Mouse (Mus musculus) forelimb bud, embryonic 11.5 days (tissue): ENCODE measurements around the gene Nhlrc3.

Source experiments
- DNase-seq: peaks from one replicate; pipeline ENCODE4 v3.0.0-alpha.2; 2012; ENCODE audit warnings: low read depth, low spot score

Gene Nhlrc3

DNA sequence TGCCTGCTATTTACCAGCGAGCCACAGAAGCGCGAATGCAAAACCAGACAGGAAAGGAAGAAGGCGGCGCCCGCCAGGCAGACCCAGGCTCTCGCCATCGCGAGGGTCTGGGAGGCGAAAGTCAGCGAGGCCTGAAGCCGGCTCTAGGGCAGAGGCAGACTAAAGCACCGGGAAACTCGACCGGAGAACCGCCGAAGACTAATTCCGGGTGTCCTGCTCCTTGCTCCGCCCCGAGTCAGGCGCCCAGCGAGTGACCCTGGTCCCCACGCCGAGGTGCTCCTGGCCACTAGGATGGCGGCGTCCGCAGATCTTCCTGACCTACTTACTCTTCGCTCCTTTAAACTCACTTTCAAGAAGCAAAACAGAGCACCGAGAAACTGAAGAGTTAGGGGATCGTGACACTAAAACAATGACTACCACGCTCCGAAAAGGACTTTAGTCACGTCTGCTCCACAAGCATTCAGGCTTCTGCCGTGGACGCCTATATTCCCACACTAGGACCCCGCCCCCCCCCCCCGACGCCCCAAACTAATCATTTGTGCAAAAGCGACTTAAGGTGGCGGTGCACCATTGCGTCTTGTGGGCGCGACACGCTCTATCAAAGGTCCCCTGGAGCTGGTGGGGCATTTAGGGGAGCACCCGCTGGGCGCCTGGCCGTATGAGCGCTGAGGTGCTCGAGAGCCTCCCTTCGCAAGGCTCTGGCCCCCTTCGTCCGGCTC, at the start of gene Nhlrc3, which contains the start of gene Proser1:
Gene Nhlrc3, minus strand, starts transcription at position 287 of the 719 bp plus-strand sequence.
Gene Proser1, plus strand, starts transcription at position 621 of the 719 bp plus-strand sequence.
- peak; percentile 94 for DNase-seq

DNA sequence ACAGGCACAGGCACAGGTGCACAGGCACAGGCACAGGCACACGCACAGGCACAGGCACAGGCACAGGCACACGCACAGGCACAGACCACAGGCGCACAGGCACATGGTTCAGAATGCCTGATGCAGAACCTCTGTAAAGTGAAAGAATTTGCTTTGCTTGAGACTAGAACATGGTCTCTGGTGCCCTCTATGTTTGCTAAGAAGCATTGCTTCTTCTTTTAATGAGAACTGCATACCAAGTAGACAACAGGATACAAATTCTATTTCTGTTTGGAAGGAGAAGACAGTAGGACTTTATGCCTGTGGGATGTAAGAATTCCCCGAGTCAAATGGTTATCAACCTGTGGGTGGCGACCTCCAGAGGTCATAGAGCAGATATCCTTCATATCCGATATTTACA, 39.3 kb upstream of the Nhlrc3 start:
- no peak for DNase-seq

DNA sequence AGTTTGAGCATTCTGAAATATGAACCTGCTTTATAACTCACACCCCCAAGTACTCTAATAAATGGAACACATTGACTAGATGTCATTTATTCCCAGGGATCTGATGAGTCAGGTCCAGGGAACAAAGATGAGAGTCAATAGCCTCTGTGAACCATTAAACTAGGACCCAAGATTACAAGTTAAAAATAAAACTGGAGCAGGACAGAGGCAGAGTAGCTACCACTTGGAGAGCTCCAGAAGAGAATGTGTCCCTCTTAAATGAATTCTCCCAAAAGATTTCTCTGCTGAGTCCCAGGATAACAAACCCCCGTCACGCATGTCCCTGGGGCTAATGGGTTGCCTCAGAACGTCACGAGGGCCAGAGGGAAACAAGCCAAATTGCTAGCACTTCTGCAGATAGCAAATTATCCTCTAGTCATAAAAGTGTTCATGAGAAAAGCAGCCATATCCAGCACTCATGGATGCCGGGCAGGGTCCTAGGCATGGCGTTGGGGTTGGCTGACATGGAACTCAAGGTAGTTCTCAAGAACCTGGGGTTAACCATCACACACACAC, 35.3 kb upstream of the Nhlrc3 start:
- DNase-seq = no peak

DNA sequence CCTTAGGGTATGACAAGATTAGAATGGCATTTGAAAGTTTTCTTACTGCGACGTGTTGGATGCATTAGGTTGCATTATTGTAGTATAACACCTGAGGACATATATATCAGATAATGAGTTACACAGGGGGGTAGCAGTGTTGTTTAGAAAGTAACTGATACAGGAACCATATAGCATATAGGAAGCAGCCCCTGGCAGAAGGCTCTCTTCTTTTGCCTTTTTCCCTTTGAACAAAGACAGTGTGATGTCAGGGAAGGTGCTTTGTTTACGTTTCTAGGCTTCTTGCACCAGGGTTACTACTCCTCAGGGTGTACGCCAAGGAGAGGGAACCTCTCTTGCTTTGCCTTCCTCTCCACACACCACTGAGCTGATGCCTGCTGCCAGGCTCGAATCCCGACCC, 25.2 kb upstream of the Nhlrc3 start, which contains the start of gene Stoml3:
Gene Stoml3, plus strand, starts transcription at position 301 of the 400 bp plus-strand sequence.
- no peak for DNase-seq

DNA sequence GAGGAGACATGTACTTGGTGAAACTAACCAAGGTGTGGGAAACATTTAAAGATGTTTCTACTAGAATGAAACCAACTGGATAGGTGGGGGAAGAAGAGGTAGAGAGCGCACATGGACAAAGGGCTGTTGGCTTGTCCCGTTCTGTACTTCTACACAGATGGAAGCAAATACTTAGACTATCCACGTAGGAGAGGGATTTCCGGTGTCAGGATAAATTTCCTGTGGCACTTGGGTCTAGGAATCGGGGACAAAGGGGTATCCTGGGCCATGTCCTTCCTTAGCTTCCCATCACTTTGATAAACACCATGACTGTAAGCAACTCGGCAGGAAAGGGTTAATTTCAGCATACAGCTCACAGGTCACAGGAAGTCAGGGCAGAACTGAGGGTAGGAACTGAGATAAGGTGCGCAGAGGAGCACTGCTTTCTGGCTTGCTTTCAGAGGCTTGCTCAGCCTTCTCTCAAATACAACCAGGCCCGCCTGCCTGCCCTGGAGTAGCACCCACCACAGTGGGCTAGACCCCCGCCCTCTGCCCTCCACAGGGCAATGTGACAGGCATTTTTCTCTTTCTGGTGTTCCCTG, 24.0 kb upstream of the Nhlrc3 start:
- no peak for DNase-seq

DNA sequence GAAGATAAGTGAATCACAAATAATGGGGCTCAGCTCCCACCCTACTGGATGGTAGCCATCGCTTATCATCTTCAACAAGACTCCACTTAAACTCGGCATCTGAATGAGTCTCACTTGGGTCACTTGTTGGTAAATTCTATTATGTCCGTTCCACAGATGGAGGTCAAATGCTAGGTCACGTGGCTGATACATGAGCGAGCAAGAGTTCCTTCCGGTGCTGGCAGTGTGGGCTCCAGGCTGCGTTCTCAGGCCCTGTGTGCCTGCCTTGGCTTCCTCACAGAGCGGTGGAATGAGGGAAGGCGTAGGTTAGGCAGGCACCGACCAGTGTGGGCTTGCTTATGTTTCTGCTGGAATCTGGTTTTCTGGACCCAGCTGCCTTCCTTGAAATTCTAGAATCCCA, 23.4 kb upstream of the Nhlrc3 start:
- DNase-seq = no peak

DNA sequence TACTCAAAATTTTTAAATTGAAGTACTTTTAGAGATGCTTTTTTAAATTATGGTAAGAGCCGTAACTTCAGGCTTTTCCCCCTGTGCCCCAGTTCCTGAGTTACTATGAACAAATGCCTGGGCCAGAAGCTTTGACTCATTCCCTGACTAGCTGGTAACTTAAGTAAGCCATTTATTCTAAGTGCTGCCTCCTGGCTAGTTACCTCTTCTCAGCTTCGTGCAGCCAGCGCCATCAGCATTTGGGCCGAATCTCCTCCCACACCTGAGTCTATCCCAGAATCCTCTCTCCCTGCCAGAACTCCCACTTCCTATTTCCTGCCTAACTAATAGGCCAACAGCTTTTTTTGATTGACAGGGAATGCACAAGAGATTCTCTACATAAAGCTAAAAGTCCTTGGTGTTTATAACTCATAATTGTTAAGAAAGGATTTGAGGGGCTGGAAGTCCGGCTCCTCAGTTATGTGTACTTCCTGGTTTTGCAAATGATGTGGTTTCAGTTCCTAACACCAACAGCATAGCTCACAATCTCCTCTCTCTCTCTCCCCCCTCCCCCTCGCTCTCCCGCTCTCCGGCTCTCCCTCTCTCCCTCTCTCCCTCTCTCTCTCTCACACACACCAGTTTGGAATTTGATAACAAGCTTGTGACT, 20.4 kb upstream of the Nhlrc3 start:
- DNase-seq = no peak

DNA sequence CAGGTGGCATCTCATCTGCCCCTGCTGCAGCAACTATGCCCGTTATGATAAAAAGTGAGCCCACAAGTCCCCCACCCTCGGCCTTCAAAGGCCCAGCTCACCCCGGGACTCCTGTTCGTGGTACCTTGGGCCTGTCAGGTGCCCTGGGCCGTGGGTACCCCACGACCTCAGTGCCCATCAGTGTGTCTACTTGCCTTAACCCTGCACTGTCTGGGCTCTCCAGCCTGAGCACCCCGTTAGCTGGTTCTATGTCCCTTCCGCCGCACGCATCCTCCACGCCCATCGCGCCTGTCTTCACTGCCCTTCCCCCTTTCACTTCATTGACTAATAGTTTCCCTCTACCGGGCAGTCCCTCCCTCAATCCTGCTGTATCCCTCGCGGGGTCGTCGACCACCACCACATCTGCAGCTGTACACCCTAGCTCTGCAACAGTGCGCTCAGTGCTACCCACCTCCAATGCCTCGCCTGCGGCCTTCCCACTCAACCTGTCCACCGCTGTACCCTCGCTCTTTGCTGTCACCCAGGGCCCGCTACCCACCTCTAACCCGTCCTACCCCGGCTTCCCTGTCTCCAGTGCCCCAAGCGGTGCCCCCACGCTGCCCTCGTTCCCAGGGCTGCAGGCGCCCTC, 15.4 kb upstream of the Nhlrc3 start:
- DNase-seq = no peak

DNA sequence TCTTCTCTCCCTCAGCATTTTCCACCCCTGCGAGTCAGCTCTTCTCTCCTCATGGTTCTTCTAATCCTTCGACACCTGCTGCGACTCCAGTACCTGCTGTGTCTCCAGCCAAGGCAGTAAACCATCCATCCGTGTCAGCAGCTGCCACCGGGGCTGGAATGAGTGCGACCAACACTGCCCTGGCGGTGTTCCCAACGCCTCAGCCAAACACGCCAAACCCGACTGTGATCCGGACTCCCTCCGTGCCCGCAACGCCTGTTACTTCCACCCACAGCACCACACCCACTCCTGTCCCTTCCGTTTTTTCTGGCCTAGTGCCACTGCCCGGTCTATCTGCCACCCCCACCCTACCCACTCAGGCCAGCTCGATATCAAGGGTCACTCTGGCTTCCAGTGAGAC, 14.3 kb upstream of the Nhlrc3 start:
- DNase-seq = no peak

DNA sequence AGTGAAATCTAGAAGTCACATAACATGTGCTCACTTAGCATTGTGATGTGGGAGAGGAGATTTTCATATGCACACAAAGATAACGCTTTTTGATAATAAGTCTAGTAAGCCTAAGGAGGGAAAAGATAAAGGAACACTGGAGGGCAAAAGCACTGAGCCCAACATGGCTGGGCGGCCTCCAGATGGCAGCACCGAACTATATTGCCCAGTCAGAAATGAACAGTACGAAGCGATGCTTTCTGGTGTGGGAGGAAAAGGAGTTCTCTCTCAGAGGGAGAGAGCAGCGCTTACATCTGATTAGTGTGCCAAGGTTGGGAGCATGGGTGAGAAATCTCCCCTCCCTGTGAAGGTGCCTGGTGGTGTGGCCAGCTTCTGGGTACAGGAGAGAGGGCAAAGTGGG, 12.8 kb upstream of the Nhlrc3 start:
- no peak for DNase-seq

DNA sequence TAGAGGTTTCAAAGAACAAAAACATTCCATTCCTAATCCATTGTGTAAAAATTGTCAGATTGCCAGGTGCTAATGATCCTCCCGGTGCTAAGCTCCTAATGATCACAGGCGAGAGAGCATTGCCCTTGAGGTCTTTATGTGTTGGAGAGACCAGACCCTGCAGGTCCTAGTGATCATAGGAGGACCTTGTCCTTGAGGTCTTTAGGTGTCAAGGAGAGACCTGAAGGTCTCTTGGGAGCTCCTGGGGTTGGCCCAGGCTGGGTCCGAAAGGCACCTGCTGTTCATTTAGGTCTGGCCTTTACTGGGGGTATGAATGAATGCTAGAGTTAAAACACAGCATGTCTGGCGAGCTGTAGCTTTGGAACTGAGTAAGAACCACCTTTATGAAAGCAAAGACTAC, 11.0 kb upstream of the Nhlrc3 start:
- no peak for DNase-seq

DNA sequence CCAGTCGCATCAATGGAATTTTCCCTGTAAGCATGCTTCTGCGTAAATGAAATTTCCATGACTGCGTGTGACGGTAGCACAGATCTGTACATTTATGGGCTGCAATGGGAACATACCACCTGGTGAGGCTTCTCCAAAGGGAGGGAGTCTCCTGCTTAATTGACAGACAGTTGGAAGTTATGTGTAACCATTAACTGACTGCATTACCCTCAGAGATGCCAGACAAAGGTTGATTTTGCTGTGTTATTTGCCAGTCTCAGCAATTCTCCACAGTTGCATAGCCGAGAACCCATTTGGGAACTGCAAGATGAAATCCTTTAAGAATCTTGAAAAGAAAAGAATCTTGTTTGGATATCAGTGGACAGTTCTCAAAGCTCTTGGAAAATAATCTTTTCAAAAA, 8.9 kb upstream of the Nhlrc3 start:
- DNase-seq = no peak

DNA sequence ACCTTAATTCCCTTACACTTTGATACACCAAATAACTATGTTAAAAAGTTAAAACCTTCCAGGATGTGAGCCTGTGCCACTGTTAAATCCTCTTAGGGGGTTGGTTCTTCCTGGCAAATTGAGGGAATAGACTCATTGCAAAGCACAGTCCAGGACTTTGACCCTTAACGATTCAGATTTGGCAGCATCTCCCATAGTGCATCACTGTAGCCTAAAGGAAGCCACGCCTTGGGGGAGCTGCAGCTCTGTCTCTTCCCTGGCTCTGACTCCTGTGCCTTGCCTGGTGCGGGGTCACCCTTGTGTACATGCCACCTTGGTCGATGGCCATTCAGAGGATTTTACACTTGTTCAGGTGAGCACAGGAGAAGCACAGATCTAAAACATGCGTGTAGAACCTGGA, 6.5 kb upstream of the Nhlrc3 start:
- DNase-seq = no peak

DNA sequence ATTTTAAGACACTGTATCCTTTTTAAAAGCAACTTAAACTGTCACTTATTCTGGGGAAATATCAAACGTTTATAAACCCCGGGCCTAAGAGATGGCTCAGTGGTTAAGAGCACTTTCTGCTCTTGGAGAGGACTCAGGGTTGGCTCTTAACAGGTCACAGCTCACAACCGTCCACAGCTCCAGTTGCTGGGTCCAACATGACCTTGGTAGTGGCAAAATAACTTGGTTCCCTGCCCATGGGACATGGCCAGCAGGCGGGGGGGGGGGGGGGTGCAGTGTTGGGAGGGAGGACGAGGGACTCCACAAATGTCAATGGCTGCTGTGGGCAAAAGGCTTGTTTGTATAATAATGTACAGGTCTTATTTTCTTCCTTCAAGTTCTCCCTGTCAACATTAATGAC, 4.2 kb upstream of the Nhlrc3 start:
- DNase-seq = no peak

DNA sequence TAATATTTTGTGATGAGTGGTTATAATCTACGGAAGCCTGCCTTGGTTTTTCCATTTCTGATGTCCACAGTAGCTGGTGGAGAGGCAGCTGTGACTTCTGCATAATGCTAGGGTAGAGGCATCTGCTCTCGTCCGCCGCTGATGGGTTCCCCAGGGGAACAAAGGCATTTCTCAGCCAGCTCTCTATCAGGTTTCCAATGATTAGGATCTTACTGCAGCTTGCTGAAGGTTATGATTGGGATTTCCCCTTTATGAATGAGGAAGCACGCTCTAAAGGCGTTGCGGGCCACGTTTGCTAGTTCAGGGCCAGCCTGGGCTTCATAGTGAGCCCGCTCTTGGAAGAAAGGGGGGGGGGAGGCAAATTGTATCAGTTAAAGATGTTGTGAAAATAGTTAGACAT, 3.3 kb upstream of the Nhlrc3 start:
- DNase-seq = no peak

DNA sequence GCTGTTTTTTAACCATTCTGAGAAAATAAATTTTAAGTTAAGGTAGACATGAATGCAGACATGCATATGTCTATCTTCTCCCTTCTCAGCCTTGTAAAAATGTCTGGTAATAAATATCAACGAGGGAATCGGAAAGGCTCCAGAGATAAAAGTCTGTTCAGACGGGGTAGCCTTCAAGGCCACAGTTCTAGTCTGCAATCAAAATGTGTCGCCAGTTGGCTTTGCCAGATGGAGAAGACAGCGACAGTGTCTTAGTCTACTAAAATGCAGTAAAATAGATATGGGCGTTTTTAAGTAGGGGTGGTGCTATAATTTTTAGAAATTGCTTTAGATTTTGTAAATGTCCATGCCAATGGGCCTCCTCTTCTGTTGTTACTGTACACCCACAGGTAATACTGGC, 2.2 kb upstream of the Nhlrc3 start:
- DNase-seq = no peak

DNA sequence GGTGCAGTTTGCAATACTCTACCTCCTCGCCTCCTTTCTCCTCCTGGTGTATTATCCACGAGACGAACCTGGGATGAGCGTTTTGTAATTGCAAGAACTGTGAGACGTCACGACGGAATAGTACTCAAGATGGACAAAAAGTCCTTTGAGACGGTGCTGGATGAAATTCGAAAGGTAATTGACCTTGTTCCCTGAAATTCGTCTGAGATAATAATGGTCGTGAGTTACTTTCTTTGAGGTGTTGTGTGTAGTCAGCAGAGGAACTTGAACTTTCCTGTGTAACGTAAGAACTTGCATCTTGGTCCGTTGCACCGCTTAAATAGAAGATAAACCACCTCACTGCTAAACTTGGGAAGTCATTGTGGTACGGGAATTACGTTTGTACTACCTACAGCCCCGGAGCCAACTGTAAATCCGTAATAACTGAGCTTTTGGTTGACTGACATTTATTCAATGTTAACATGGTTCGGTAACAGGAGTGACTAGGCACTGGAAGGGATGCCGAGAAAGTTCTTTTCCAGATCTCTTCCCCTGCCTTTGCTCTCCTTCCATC, 1.1 kb upstream of the Nhlrc3 start:
- peak; percentile 39 for DNase-seq

DNA sequence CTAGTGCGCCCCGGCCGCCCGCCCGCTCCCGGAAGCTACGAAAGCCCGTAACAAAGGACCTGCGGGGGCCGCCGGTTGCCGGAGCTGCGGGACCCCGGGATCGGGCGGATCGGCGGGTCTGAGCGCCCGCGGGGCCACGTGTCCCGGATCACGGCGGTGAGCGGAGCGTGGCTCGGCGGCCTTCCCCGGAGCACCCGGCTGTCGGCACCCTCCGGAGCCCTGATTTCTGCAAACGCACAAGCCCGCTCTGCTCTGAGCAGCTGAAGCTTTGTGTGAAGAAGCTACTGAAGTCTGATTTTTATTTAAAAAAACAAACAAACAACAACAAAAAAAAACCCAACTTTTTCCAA, 608 bp upstream of the Nhlrc3 start:
- no peak for DNase-seq

DNA sequence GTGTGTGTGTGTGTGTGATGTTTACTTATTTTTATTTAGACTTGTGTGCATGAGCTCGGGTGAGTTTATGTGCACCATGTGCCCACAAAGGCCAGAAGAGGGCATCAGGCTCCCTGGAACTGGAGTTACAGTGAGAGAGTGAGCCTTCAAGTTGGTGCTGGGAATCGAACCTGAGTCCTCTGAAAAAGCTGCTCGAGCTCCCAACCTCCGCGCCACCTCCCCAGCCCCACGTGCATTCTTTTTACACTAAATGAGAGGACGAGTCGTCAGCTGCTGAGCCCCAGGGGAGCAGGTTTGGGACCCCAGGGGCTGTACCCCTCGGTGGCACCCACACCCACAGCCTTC, 459 bp downstream of the Nhlrc3 start:
- DNase-seq = no peak

DNA sequence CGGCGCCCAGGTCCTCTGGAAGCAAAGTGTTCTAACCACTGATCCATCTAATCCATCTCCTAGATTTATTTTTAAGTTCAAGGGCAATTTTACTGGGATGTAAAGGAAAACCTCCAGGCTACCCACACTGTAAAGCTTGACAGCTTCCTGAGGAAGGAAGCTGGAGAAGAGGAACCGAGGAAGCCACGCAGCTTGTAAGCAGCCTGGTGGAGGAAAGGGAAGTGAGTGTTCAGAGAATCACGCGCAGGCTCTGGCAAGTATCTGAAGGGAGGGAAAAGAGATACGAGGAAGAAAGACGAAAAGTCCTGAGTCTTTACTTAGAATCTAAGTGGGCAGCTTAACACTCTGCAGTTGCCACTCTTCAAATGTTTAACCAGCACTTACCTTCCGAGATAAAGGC, 3.0 kb downstream of the Nhlrc3 start:
- no peak for DNase-seq

DNA sequence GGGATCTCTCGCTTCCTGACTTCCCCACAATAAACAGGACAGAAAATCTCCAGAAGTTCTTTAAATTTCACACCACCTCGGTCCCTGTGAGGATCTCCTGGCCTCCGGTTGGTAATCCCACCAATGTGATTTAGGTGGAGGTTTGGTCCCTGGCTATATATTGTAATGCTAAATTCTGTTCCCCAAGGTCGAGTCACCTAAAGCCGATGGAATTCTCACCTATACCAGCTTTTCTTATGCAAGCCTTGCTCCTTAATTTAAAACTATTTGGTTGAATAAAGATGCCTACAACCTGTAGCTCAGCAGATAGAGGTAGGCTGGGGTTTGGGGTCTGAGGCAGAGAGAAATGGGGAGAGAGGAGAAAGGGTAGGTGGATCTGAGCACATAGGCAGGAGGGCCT, 5.4 kb downstream of the Nhlrc3 start:
- DNase-seq = no peak

DNA sequence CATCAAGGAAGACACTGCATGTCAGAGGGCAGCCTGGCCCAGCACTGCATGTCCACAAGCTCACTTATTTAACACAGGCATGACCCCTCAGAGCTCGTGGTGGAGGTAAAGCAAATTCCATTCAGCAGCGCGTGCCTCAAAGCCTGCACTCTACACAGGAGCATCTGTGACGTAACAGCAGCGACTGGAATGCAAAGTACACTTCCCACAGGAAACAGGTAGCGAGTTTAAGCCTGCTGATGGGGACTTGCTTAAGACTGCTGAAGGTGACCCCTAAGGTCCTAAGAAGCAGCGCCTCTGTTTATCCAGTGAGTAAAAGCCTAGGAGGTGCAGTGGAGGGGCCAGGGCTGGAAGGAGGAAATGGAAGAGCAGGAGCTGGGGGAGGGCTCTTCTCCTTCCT, 8.1 kb downstream of the Nhlrc3 start:
- DNase-seq = no peak
